Mouse (Mus musculus) layer of hippocampus, adult 9-11 months (tissue): ENCODE data around the gene Nedd4.
A peak's percentile ranks its signal among the peaks of the same experiment; 100 is the strongest.

Experiments used
- DNase-seq: peaks from one replicate; pipeline ENCODE4 v3.0.0; 2022

Gene Nedd4

DNA sequence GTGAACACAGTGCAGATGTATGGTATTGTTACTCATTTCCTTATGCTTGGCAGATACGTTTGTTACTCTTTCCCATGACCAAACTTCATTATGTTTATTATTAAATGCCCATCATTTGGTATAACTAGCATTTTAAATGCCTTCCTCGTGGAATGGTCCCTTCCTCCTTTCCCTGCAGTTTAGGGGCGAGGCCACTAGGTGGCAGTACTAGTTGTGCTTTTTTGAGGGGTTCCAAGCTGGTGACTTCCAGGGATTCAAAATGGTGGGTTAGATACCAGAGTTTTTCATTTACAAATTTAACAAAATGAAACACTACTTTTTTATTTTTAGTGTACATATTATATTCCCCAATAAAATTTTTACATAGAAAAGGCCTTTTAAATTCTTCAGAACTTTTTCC lies 71.8 kb downstream of the Nedd4 start:
- DNase-seq = no peak

- no peak for DNase-seq
These were observed 73.8 kb downstream of the Nedd4 start for GRCm38 (mm10) chr9:72735822-72736410.

DNA sequence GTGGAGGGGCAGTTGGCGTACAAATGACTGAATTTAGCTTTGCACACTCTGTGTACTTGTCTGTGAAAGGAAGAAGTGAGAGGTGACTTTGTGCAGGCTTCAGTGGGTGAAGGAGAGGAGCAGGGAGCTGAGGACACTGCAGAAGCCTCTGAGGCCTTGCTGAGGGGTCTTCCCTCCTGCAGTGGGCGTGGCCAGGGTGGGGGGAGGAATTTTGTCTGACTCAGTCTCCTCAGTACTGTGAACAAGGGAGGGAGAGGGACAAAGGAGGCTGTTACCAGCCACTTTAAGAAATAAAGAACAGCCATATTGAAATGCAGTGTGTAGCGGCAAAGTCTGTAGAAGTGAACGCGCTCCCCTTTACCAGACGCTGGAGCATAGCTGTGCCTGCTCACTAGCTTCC lies 79.1 kb downstream of the Nedd4 start:
- DNase-seq = no peak

GRCm38 (mm10) chr9:72746278-72746677 lies 84.1 kb downstream of the Nedd4 start:
- no peak for DNase-seq

DNA sequence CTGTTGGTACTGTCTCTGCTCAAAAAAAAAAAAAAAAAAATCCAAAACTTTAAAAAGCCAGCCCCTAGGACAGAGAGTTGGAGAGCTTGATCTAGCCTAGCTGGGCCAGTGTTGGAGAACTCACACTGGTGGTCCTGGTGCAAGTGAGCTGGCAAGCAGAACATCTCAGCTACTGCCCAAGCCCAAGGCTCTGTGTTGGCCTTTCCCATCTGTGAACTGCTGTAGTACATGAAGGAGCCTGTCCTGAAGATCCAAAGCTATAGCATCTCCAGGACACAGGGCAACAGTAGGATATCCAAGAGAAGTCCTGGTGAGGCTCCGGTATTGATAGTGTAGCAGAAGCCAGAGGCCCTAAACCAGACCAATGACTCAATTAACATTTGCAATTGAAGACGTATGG lies 88.1 kb downstream of the Nedd4 start:
- DNase-seq = no peak

GRCm38 (mm10) chr9:72752656-72753055 lies 90.5 kb downstream of the Nedd4 start:
- DNase-seq = no peak

DNA sequence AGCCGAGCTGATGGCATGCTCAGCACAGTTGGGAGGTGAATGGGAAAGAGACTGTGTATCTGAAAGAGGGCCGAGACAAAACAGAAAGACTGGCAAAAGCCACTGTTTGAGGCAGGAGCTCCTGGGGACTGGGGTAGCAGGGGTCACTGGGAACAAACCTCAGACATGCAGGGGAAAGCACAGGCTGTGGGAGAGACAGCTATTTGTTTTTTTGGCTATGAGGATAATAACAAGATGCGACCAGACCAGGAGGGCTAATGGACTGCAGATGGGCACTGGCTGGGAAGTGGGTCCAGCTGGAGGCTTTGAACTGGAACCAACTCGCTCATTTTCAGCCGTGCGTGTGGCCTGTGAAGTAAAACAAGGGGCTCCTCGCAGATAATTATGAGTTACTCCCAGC lies 91.6 kb downstream of the Nedd4 start:
- DNase-seq = no peak

DNA sequence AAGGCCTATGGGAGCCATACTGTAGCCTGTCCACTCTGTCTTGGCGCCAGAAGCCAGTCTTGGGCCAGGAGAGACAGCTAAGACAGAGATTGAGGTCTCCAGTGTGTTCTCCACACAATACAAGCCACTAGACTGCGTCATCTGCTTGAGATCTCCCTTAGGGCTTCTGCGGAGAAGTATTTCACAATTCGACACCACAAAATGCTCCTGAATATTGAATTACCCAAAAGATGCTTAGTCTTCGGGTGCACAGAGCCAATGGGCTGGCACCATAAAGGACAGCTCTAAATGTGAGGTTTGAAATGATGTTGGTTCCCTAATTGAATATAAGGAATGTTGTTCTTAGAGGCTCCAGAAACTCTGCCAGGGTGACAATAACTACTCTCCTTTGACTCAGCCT lies 95.0 kb downstream of the Nedd4 start:
- no peak for DNase-seq

GRCm38 (mm10) chr9:72758705-72759131 lies 96.6 kb downstream of the Nedd4 start:
- DNase-seq = peak; percentile 65

- DNase-seq = peak; percentile 53
These were observed 101.0 kb downstream of the Nedd4 start for GRCm38 (mm10) chr9:72763050-72763718.

- DNase-seq = peak; percentile 94
These were observed 104.7 kb downstream of the Nedd4 start for GRCm38 (mm10) chr9:72766789-72767349.

GRCm38 (mm10) chr9:72775022-72775421 lies 112.9 kb downstream of the Nedd4 start:
- no peak for DNase-seq

- no peak for DNase-seq
These were observed 116.9 kb downstream of the Nedd4 start for GRCm38 (mm10) chr9:72779004-72779403.

DNA sequence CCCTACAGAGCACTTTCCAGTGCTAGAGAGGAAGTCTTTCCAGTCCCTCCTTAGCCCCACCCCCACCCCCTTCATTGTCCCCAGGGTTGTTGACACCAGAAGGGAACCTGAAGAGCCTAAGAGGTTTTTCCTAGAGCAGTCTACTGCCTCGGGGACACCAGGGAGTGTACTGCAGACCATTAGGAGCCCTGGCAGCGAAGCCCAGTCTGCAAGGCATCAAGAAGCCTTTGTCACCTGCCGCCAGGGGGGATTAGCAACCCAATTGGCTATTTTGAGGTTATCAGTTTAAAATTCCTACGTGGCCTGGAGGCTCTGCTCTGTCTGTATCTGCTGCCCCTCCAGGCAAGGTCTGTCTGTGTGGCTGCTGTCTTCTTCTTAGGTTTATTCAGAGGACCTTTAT lies 117.6 kb downstream of the Nedd4 start:
- DNase-seq = no peak

GRCm38 (mm10) chr9:72780694-72781093 lies 118.5 kb downstream of the Nedd4 start:
- no peak for DNase-seq

DNA sequence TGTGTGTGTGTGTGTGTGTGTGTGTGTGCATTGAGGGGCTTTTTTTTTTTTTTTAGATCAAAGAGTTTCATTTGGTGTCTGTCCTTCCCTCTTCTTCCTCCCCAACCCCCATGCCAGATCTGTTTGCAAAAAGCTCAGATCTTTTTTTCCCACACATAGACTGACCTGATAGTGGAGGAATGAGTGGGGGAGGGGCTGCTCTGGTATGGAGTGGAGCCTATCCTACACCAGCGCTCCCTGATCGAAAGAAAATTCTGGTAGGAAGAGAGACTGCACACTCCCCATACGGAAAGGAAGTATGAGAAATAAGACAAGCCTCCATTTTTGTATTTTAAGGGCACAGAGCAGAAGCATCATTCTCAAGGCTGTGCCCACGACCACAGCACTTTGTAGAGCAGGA lies 119.3 kb downstream of the Nedd4 start:
- DNase-seq = no peak

DNA sequence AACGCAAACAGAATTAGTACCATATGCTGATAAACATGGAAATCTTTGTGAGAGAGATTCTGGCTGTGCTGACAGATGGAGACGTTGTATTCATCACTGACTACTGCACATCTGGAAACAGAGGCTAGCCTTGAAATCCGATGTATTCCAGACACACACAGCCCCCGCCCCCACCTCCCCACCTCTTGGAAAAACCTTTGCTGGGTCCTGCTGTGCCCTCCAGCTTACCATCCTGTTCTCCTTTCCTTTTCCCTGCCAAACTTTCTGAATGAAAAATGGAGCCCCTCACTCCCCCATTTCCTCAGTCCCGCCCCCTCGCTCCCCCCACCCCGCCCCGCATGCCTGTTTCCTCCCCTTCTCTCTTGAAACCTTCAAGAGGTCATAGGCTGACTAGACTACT lies 120.0 kb downstream of the Nedd4 start:
- DNase-seq = no peak

GRCm38 (mm10) chr9:72787732-72788131 lies 125.6 kb downstream of the Nedd4 start:
- DNase-seq = no peak

GRCm38 (mm10) chr9:72790530-72791212 lies 128.5 kb downstream of the Nedd4 start:
- no peak for DNase-seq

DNA sequence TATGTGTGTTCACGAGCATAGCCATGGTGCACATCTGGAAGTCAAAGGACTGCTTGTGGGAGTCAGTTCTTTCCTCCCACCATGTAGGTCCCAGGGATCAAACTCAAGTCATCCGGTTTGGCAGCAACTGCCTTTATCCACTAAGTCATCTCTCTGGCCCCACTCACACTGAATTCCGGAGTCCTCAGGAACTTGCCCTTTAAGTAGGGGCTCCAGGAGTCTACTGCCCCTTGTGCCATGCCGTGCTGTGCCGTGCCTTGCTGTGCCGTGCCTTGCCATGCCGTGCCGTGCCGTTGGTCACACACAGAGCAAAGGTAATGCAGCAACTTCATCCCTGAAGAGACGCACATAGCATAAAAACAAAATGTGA lies 129.1 kb downstream of the Nedd4 start:
- DNase-seq = no peak

- DNase-seq = peak; percentile 9
These were observed 129.5 kb downstream of the Nedd4 start for GRCm38 (mm10) chr9:72791681-72792080.

GRCm38 (mm10) chr9:72795243-72795642 lies 133.1 kb downstream of the Nedd4 start:
- peak; percentile 40 for DNase-seq

DNA sequence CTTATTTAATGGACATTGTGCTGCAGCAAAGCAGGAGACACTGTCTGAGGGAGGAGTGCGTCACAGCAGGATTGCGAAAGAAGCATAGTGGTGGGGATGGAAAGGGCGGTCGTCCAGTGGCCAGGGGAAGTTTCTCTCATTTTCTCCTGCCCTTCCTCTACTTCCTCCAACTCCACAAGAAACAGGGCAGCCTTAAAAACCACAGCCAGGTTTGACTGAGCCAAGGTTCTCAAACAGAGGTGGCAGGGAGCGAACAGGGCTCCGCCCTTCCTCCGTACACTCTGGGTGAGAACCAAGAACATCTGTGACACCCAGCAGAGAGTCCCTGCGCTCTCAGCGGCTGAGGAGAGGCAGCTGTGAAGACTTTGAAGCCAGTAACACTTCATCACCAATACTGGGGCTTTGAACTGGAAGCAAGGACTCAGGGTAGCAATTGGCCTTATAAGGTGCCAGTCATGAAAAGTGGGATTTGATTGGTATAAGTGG lies 135.0 kb downstream of the Nedd4 start:
- DNase-seq = no peak
